Mouse (Mus musculus) heart, adult 2 months (tissue): ENCODE results near the gene Nhsl1. TPM values are rescaled to one million over a fixed set of nuclear protein-coding genes. Genes with fewer than 3 reads are reported as not detected.

Experiments
- DNase-seq, 2 experiments: peaks; one replicate each; pipeline ENCODE4 v3.0.0; 2021
- H3K27ac ChIP-seq: fragments of 200-600 bp; 2 replicates; pipeline ENCODE4 v1.8.1; 2022
- H3K27me3 ChIP-seq: fragments of 200-500 bp; 2 replicates; pipeline ENCODE4 v1.6.1; 2012; ENCODE audit warnings: mild to moderate bottlenecking, low read length, inconsistent platforms, mixed read lengths; ENCODE audit not compliant: control insufficient read depth, insufficient read depth
- H3K36me3 ChIP-seq: fragments of 200-500 bp; 2 replicates; pipeline ENCODE4 v1.6.1; 2012; ENCODE audit warnings: low read length, inconsistent platforms; ENCODE audit not compliant: control insufficient read depth, insufficient read depth
- H3K4me1 ChIP-seq: fragments of 200-500 bp; 2 replicates; pipeline ENCODE4 v1.6.1; 2011; ENCODE audit warnings: low read length; ENCODE audit not compliant: control insufficient read depth, insufficient read depth
- H3K4me3 ChIP-seq: fragments of 200-600 bp; 2 replicates; pipeline ENCODE4 v1.8.1; 2022
- H3K79me2 ChIP-seq: fragments of 200-500 bp; replicated peaks from 2 replicates; pipeline ENCODE4 v1.6.1; 2012; ENCODE audit warnings: mild to moderate bottlenecking, inconsistent platforms, low read length, moderate library complexity, mixed read lengths; ENCODE audit not compliant: control insufficient read depth, insufficient read depth
- H3K9ac ChIP-seq: fragments of 200-500 bp; 2 replicates; pipeline ENCODE4 v1.6.1; 2012; ENCODE audit warnings: low read depth, mild to moderate bottlenecking, control low read depth, inconsistent platforms, low read length, mixed read lengths
- CTCF ChIP-seq: fragments of 200-600 bp; IDR thresholded peaks from 2 replicates; pipeline ENCODE4 v1.8.1; 2022; ENCODE audit warnings: antibody characterized with exemption, mild to moderate bottlenecking, moderate library complexity
- EP300 ChIP-seq: fragments of 200-500 bp; IDR thresholded peaks from 2 replicates; pipeline ENCODE4 v1.6.1; 2011; ENCODE audit warnings: low read depth, low read length, control low read depth; ENCODE audit not compliant: insufficient read depth
- POLR2A ChIP-seq: fragments of 200-500 bp; IDR thresholded peaks from 2 replicates; pipeline ENCODE4 v1.6.1; 2011; ENCODE audit warnings: mild to moderate bottlenecking, low read depth, low read length, control low read depth; ENCODE audit not compliant: insufficient read depth
- WGBS: fragments of 180-500 bp; shearing (Covaris S2); methylation state at CpG from one replicate; pipeline ENCODE4 v1.1.7; 2018; 5-methylcytosine and 5-hydroxymethylcytosine counted together
- intact Hi-C: fragments of 180-260 bp; cut with DNase I; formaldehyde crosslinking; loops from one replicate; pipeline ENCODE4 v1.15.1; 2025
- polyA plus RNA-seq: library from polyadenylated mRNA; depleted of rRNA; stranded (reverse); fragments of >200 nt; gene quantifications from 2 replicates; pipeline ENCODE4 v1.2.3, GENCODE M21; 2012
- total RNA-seq, 2 experiments: library from RNA; stranded (reverse); gene quantifications; 2 replicates each; pipeline ENCODE4 v1.2.3; 2021

Gene Nhsl1
- total and polyA plus RNA-seq, 3 experiments: 6.8 to 17.4 (median 15.8) TPM

DNA sequence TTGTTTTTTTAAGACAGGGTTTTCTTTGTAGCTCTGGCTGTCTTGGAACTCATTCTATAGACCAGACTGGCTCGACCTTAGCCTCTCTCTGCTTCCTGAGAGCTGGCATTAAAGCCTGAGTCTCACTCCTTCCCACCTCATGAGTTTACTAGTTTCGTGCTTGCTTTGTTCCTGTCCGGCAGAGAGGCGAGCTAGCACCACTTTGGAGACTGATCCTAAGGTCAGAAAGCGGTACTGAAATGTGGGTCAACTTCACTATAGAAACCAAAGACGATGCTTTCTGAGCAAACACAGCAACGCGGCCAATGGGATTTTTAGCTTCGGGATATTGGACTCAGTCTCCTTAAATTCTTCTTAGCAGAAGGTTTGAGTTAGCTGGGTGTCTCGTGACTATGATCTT is 1.3 kb upstream of the Nhsl1 start:
- Histone ChIP-seq H3K4me1 (no peaks in the 10 kb centered on the region), H3K79me2 (no peaks in the 10 kb centered on the region), H3K27me3 (no peaks in the 10 kb centered on the region), H3K4me3 (no peak overlapping the region), H3K27ac (no peak overlapping the region), H3K9ac (no peak overlapping the region), H3K36me3 (no peaks in the 10 kb centered on the region)
- WGBS: 64% methylated on average over 10 of the region's 10 CpGs
- intact Hi-C loops: loop anchor here (5.0 kb wide), 1 partner anchor 80 kb away; no protein-coding TSS in a partner anchor
- TF ChIP-seq POLR2A (no peak), EP300 (no peak), CTCF (no peak)
- no peak for DNase-seq

DNA sequence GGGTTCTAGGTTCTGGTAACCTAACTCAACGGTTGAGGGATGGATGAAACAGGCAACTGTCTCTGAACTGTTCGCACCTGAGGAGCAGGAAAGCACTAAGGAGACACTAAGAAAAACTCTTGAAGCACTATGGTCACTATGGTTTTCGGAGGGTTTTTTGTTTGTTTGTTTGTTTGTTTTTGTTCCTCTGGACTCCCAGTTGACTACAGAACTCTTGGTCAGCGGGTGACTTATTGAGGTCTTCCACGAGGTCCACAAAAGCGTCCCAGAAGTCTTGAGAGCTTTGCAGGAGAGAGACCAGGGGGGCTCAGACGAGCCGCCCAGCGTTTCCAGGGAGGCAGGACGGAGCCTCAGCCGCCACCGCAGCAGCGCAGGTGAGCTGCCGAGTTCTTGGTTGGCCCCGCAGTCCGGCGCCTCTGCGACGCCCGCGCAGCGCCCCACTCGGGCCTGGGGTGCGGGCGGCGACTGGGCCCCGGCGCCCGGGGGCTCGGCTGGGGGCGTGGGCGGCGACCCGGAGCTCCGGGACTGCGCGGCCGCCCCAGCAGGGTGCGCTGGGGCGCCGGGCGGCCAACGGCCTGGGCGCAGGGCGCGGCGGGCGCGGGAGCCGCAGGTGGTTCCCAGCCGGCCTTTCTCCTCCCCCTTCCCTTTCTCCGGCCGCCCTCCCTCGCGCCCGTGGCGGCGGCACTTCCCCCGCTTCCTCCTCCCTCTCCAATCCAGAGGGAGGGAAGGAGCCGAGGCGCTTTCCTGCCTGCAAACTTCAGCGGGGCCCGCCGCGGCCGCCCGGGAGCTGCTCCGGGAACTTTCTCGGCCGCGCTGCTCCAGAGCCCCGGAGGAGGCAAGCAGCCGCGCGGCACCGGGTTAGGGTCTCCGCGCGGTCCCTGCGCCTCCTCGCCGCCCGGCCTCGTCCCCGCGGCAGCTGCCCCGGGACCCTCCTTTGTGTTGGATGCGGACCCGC is 547 bp upstream of the Nhsl1 start:
- Histone ChIP-seq H3K36me3 (no peaks in the 10 kb centered on the region), H3K9ac (peak overlapping the region; percentile 86), H3K4me1 (no peaks in the 10 kb centered on the region), H3K4me3 (peak overlapping the region; percentile 90), H3K79me2 (no peaks in the 10 kb centered on the region), H3K27me3 (no peaks in the 10 kb centered on the region), H3K27ac (peak overlapping the region; percentile 71)
- 7% methylated on average over 85 of the region's 89 CpGs for WGBS
- DNase-seq: peak; percentile 79 to 82
- intact Hi-C loops: loop anchor here (2.0 to 5.0 kb wide), 3 partner anchors 71 to 211 kb away; no protein-coding TSS in a partner anchor
- TF ChIP-seq POLR2A (0 out of 2 replicates have a peak, but pooled peaks have one; percentile 22), CTCF (peak; percentile 39), EP300 (no peak)

DNA sequence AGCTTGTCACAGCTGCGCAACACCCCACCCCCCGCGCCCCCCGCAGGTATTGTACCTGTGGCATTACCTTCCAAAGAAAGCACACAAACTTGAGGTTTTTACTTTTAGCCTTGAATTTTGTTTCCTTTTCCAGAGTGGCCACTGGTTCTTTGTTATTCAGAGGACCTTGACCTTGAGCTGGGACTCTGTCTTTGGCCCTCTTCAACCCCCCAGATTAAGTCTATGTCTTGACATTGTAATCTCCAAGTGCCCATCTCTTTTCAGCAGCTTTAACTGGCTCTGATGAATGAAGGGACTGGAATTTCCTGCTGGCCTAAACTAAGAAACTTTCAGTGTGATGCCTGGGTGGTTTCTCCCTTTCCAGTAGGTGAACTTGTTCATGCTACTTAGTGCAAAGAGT is 906 bp downstream of the Nhsl1 start:
- intact Hi-C loops: loop anchor here (2.0 to 5.0 kb wide), 3 partner anchors 69 to 209 kb away; no protein-coding TSS in a partner anchor
- no peak for TF ChIP-seq EP300
- H3K27me3 ChIP-seq: no peaks in the 10 kb centered on the region
- no peaks in the 10 kb centered on the region for H3K79me2 ChIP-seq
- 29% methylated on average over 4 of the region's 4 CpGs for WGBS
- no peak overlapping the region for H3K27ac ChIP-seq
- H3K36me3 ChIP-seq: no peaks in the 10 kb centered on the region
- no peak overlapping the region for H3K4me3 ChIP-seq
- no peaks in the 10 kb centered on the region for H3K4me1 ChIP-seq
- no peak for DNase-seq
- no peak overlapping the region for H3K9ac ChIP-seq

DNA sequence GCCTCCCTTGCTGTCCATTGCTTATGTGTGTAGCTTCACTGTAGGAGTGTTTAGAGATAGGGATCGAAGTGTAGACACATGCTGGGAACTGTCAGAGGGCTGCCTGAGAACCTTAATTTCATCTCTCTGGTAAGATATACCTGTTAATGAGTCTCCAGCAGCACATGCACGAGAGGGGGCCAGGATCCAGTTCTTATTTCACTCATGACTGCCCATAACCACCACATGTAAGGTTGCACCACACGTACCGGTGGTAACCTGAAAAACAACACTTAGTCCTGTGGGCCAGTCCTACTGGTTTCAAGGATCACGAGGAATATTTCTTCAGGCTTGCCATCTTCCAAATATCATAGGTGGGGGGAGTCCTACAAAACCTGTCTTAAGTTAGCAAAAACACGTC is 3.1 kb downstream of the Nhsl1 start:
- Histone ChIP-seq H3K27me3 (no peaks in the 10 kb centered on the region), H3K9ac (no peak overlapping the region), H3K4me3 (no peak overlapping the region), H3K4me1 (no peaks in the 10 kb centered on the region), H3K36me3 (no peaks in the 10 kb centered on the region), H3K79me2 (no peaks in the 10 kb centered on the region), H3K27ac (no peak overlapping the region)
- WGBS: 94% methylated on average over 6 of the region's 6 CpGs
- TF ChIP-seq CTCF: no peak
- TF ChIP-seq POLR2A: no peak
- TF ChIP-seq EP300: no peak
- intact Hi-C loops: no loop called here
- no peak for DNase-seq

DNA sequence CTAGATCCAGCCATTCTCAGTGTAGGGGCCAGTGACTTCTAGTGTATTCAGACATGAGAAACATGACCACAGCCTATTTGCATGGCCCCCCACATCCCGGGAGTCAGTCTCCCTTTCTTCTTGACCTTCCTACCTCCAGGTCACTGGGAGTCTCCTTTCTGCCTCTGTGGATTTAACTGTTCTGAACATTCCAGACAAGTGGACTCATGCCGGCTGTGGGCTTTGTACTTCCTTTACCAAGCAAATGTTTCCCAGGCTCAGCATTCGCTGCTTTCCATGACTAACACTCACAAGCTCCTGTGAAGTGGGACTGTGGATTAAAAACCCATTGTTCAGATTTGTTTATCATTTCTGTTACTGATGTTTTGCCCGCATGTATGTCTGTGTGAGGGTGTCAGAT is 4.9 kb downstream of the Nhsl1 start:
- 52% methylated on average over 4 of the region's 4 CpGs for WGBS
- Histone ChIP-seq H3K36me3 (no peaks in the 10 kb centered on the region), H3K4me3 (no peak overlapping the region), H3K27ac (no peak overlapping the region), H3K4me1 (peaks cover 4% of the 10 kb centered on the region), H3K9ac (no peak overlapping the region), H3K79me2 (no peaks in the 10 kb centered on the region), H3K27me3 (no peaks in the 10 kb centered on the region)
- intact Hi-C loops: no loop called here
- TF ChIP-seq EP300 (no peak), POLR2A (no peak), CTCF (no peak)
- no peak for DNase-seq

GRCm38 (mm10) chr10:18328331-18328908 is 9.6 kb downstream of the Nhsl1 start:
- 50% methylated on average over 5 of the region's 5 CpGs for WGBS
- no peak for TF ChIP-seq POLR2A
- no peak for TF ChIP-seq CTCF
- TF ChIP-seq EP300: no peak
- Histone ChIP-seq H3K27me3 (no peaks in the 10 kb centered on the region), H3K36me3 (no peaks in the 10 kb centered on the region), H3K27ac (no peak overlapping the region), H3K4me3 (no peak overlapping the region), H3K4me1 (peaks cover 6% of the 10 kb centered on the region), H3K79me2 (no peaks in the 10 kb centered on the region), H3K9ac (no peak overlapping the region)
- intact Hi-C loops: no loop called here
- DNase-seq: no peak
